Mouse (Mus musculus) embryo, embryonic 11.5 days (tissue): ENCODE data around the gene Tnks2.
"Not testable (repeated sequence)": the region's sequence is repeated elsewhere in the genome, so short reads cannot be mapped to it uniquely, and the experiment has no call there.

Experiments
- DNase-seq: peaks from one replicate; pipeline ENCODE4 v3.0.0-alpha.2; 2012; ENCODE audit warnings: low read depth, low spot score

Gene Tnks2

DNA sequence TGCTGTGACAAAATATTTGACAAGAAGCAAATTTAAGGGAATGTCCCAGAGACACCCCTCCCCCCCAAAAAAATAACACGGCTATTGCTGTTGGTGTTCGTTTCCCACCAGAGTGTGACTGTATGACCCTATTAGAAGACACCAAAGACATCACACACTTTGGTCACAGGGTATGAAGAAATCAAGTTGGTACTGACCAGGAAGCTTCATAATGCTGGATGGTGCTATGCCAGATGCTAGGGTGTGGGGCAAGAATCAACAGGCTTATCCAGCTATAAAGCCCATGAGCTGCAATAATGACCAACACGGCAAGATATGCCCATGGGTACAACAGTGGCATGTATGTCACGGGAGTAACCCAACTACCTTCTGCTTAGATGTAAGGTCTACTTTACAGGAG, 11.3 kb upstream of the Tnks2 start:
- no peak for DNase-seq

- DNase-seq: no peak
Measured at GRCm38 (mm10) chr19:36827650-36828049, 6.4 kb upstream of the Tnks2 start.

DNA sequence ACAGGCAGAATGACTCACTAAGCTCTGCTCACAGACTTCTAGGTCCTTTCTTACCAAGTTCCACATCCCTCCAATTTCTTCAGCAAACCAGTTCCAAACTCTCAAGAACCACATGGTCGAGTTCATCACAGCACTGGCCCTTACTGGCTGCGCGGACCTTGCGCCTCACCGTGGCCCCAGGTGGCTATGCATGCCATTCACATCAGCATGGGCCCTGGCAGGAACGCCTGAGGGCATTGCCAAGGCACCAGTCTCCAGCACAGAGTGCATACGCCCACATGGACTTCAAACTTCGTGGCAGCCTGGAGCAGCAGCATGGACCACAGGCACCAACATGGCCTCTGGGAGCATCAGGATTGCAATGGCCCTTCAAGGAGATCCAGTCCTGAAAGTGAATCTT, 5.7 kb upstream of the Tnks2 start:
- no peak for DNase-seq

- peak; percentile 37 for DNase-seq
Measured at GRCm38 (mm10) chr19:36832951-36833787, 863 bp upstream of the Tnks2 start.

GRCm38 (mm10) chr19:36834532-36835431, 750 bp downstream of the Tnks2 start:
- peak; percentile 20 for DNase-seq

DNA sequence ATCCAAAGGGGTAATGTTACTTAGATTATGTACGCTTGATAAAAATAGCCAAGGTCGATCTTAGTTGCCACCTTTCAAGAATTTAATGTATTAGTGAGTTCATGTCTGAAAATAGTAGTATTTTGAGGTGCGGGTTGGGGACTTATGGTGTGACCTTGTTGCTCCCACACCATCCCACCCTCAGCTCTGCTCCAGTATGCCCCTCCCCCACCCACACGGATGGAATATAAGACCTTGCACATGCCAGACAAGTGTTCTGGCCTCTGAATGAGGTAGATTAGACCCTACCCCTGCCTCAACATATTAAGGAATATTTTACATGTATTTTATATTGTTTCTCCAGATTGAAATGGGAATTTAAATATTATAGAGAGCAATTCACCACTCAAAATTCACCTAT, 2.0 kb downstream of the Tnks2 start:
- no peak for DNase-seq

- no peak for DNase-seq
Measured at GRCm38 (mm10) chr19:36840301-36840700, 6.3 kb downstream of the Tnks2 start.

GRCm38 (mm10) chr19:36843866-36844265, 9.8 kb downstream of the Tnks2 start:
- no peak for DNase-seq

- DNase-seq: no peak
Measured at GRCm38 (mm10) chr19:36845924-36846323, 11.9 kb downstream of the Tnks2 start.

- no peak for DNase-seq
Measured at GRCm38 (mm10) chr19:36853831-36854230, 19.8 kb downstream of the Tnks2 start.

GRCm38 (mm10) chr19:36857851-36858250, 23.8 kb downstream of the Tnks2 start:
- DNase-seq: no peak

DNA sequence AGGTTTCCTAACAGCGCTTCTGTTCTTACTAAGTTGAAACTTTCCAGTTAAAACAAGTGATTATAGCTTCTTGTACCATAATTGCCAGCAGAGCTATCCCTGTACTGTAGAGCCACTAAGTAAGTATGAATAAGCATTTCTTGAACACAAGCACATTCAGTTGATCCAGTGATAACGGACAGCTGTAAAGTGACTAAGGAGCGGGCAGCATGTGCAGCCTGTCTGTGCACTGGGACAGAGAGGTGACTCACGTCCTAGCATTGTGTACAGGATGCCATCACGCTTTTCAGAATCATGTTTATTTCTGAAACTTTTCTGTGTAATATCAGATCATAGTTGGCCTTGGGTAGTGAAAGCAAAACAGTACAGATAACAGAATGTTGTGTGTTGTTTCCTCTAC, 26.4 kb downstream of the Tnks2 start:
- DNase-seq: no peak

DNA sequence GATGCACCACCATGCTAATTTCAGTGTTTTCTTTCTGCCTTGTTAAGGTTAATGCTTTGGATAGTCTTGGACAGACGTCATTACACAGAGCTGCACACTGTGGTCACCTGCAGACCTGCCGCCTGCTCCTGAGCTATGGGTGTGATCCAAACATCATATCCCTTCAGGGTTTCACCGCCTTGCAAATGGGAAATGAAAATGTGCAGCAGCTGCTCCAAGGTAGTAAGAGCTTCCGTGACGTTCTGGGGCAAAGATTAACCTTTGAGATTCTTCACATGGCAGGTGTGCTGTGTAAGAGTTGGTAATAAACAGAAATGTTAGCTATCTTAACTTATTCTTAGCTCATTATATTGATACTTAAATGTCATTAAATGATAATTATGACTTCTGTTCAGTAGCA, 31.9 kb downstream of the Tnks2 start:
- DNase-seq: no peak

- no peak for DNase-seq
Measured at GRCm38 (mm10) chr19:36867416-36867815, 33.4 kb downstream of the Tnks2 start.

DNA sequence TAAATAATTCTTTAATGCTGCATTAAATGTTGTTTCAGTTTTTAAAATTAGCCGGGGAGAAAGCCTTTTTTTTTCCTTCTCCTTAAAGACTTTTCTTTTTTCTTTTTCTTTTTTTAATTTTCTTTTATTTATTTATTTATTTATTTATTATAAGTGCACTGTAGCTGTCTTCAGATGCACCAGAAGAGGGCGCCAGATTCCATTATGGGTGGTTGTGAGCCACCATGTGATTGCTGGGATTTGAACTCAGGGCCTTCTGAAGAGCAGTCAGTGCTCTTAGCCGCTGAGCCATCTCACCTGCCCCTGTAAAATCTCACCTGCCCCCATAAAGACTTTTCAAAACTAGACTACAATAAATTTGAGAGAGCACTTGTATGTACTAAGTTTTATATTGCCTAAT, 34.6 kb downstream of the Tnks2 start:
- not testable (repeated sequence) for DNase-seq

DNA sequence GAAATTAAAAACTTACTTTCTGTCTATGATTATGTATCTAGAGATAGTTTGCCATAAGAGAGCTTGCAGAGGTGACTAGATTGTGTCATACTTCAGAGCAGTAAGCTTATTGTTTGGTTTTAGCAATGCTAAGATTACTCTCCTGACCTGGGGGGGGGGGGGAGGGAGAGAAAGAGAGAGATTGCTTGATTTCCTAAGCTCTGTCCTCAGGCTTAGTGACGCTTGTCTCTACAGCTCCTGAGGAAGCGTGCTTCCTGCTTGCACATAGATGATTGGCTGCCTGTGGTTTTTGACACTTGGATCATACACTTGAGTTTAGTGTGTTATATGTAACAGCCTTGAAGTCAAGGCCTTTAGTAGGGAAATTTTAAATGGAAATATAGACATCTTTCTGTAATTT, 40.6 kb downstream of the Tnks2 start:
- no peak for DNase-seq

GRCm38 (mm10) chr19:36877329-36877728, 43.3 kb downstream of the Tnks2 start:
- no peak for DNase-seq

DNA sequence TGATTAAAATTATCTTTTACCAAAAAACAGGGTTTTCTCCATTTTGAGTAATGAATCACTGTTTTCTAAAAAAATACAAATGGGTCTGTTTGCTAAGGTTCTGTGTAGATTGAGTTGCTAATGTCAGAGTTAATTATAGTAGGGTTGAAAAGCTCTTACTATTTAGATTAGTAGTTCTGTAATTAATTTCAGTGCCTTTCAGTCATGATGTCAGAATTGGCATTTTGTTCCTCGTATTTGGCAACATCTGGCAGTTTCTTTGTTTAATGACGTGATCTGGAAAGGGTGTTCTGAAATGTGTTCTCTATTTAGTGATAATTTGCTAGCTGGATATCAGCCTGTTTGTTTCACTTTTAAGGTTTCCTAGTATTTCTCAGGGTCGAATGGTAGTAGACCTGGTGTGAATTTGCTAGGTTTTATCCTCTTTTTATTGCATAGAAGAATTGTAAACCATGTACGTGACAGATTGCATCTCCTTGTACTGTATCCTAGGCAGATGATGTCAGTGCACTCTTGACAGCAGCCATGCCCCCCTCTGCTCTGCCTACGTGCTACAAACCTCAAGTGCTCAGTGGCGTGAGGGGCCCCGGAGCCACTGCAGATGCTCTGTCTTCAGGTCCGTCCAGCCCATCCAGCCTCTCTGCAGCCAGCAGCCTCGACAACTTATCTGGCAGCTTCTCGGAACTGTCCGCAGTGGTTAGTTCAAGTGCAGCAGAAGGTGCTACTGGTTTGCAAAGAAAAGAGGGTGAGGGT, 44.9 kb downstream of the Tnks2 start:
- DNase-seq: no peak

DNA sequence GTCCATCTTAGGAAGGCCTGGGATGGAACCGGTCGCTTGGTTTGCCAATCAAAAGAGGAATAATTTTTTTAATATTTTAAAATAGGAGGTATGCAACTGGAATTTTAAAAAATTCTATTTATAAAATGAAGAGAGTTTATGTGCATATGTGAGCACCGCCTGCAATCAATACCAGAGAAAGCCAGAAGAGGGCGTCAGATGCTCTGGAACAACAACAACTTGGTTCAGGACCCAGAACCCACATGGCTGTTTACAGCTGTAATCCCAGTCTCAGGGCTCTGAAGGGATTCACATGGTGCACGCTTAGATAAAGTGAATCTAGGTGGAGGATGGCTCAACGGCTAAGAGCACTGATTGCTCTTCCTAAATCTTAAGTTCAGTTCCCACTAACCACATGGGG, 49.1 kb downstream of the Tnks2 start:
- no peak for DNase-seq

DNA sequence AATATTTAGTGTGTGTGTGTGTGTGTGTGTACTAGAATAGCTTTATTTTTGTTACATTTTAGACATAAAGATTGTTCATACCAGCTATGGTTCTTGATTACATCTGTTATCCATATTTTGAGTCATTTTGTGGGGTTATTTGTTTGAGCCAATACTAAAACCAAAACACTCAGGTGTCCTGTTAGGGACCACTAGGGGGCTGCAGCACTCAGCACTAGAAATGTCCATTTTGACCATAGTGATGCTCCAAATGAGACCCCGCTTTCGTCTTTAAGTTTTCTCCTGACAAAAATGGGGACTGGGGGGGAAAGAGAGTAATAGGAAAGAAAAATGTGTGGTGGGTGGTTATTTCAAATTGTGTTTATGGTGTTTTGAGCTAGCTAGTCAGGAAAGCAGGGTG, 52.3 kb downstream of the Tnks2 start:
- DNase-seq: no peak

DNA sequence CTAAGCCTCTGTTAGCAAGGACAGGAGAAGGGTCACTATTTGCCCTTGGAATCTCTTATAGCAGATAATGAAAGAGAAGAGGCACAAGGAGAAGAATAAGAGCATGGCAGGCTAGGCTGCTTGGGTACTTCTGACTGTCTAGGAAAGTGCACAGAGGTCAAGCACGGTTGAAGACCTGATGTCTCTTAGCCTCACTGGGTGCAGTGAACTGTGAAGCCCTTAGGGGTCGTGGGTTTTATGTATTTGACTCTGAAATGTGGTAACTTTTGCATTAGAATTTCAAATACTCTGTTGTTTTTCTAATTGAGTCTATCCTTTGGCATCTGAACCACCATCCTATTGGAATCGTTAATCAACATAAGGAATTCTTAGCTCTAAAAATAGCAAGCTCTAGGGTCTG, 53.7 kb downstream of the Tnks2 start:
- no peak for DNase-seq

DNA sequence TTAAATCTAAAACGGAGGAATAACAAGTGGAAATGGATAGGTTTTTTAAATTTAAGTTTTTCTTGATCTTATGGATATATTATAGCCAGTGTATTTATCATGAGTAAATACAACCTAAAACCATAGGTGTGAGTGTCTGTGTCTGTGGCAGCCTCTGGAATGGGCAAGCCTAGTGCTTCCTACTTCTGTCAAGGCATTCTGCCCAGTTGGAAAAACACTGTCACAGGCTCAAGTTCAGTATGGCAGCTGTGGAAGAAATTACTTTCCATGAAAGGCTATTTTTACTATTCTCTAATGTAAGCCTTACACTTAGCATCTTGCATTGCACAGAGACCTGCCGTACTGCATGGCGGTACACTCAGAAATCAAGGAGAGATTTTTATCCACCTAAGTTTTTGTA, 57.7 kb downstream of the Tnks2 start:
- no peak for DNase-seq
